Mouse (Mus musculus): ENCODE data around the gene Myo6. TPM values are rescaled to one million over a fixed set of nuclear protein-coding genes. Genes with fewer than 3 reads are reported as not detected.

Gene Myo6
- 44.6 and 66.6 TPM in 2 replicates for total RNA-seq (2014; rRNA removed)
- polyA plus RNA-seq (2015; fragmentation: Nextera tagmentation; extraction: Ambion mirVana): 24.6 and 25.5 TPM in 2 replicates

GRCm38 (mm10) chr9:80164611-80165474, at the start of gene Myo6:
Myo6 (plus strand) TSS chr9:80165031.
- Histone ChIP-seq H3K27ac (ENCODE audit: low read depth, low read length) (peak within 1 kb of the TSS; percentile 77), H3K4me2 (ENCODE audit: low read depth, low read length, poor library complexity, severe bottlenecking) (peak within 1 kb of the TSS; percentile 74), H3K4me1 (ENCODE audit: insufficient read depth, low read length) (no peaks in the 10 kb centered on the region), H3K4me3 (ENCODE audit: low read depth, low read length) (peak within 1 kb of the TSS; percentile 80), H3K9me3 (ENCODE audit: low read length) (no peaks in the 10 kb centered on the region), H3K9ac (replicated peaks; ENCODE audit: low read length, poor library complexity, severe bottlenecking) (peak within 1 kb of the TSS; percentile 61), H3K36me3 (ENCODE audit: insufficient read depth, low read length) (no peaks in the 10 kb centered on the region), H3K27me3 (ENCODE audit: insufficient read depth, low read length) (no peaks in the 10 kb centered on the region)
- ATAC-seq (ENCODE audit: low FRiP score): peak; percentile 98
- peak; percentile 92 for DNase-seq (ENCODE audit: low spot score)
- no peak for TF ChIP-seq CTCF (IDR thresholded peaks at IDR 0.05)
- 1% methylated on average over 64 of the region's 69 CpGs for WGBS

- H3K9me3 ChIP-seq (ENCODE audit: low read length): no peaks in the 10 kb centered on the region
- ATAC-seq (ENCODE audit: low FRiP score) (no peak), DNase-seq (ENCODE audit: low spot score) (no peak)
- no peak overlapping the region for H3K4me3 ChIP-seq (ENCODE audit: low read depth, low read length)
- H3K4me1 ChIP-seq (ENCODE audit: insufficient read depth, low read length): no peaks in the 10 kb centered on the region
- no peak overlapping the region for H3K4me2 ChIP-seq (ENCODE audit: low read depth, low read length, poor library complexity, severe bottlenecking)
- 88% methylated on average over 10 of the region's 10 CpGs for WGBS
- no peak overlapping the region for H3K9ac ChIP-seq (replicated peaks; ENCODE audit: low read length, poor library complexity, severe bottlenecking)
- H3K36me3 ChIP-seq (ENCODE audit: insufficient read depth, low read length): peaks cover 24% of the 10 kb centered on the region
- H3K27me3 ChIP-seq (ENCODE audit: insufficient read depth, low read length): no peaks in the 10 kb centered on the region
- TF ChIP-seq CTCF (IDR thresholded peaks at IDR 0.05): no peak
- no peak overlapping the region for H3K27ac ChIP-seq (ENCODE audit: low read depth, low read length)
Measured at GRCm38 (mm10) chr9:80145992-80146587, 18.7 kb upstream of the Myo6 start.

- Histone ChIP-seq H3K27ac (ENCODE audit: low read depth, low read length) (no peak overlapping the region), H3K9me3 (ENCODE audit: low read length) (no peaks in the 10 kb centered on the region), H3K4me2 (ENCODE audit: low read depth, low read length, poor library complexity, severe bottlenecking) (no peak overlapping the region), H3K36me3 (ENCODE audit: insufficient read depth, low read length) (peaks cover 8% of the 10 kb centered on the region; the same call in 1 of the 2 replicates), H3K27me3 (ENCODE audit: insufficient read depth, low read length) (no peaks in the 10 kb centered on the region), H3K4me3 (ENCODE audit: low read depth, low read length) (no peak overlapping the region), H3K9ac (replicated peaks; ENCODE audit: low read length, poor library complexity, severe bottlenecking) (no peak overlapping the region), H3K4me1 (ENCODE audit: insufficient read depth, low read length) (no peaks in the 10 kb centered on the region)
- DNase-seq (ENCODE audit: low spot score): no peak
- 89% methylated on average over 5 of the region's 5 CpGs for WGBS
- ATAC-seq (ENCODE audit: low FRiP score): no peak
- TF ChIP-seq CTCF (IDR thresholded peaks at IDR 0.05): no peak
Measured at GRCm38 (mm10) chr9:80149594-80149993, 15.2 kb upstream of the Myo6 start.

GRCm38 (mm10) chr9:80155277-80155676, 9.6 kb upstream of the Myo6 start:
- Histone ChIP-seq H3K27ac (ENCODE audit: low read depth, low read length) (no peak overlapping the region), H3K4me1 (ENCODE audit: insufficient read depth, low read length) (no peaks in the 10 kb centered on the region), H3K9ac (replicated peaks; ENCODE audit: low read length, poor library complexity, severe bottlenecking) (no peak overlapping the region), H3K9me3 (ENCODE audit: low read length) (no peaks in the 10 kb centered on the region), H3K27me3 (ENCODE audit: insufficient read depth, low read length) (no peaks in the 10 kb centered on the region), H3K4me2 (ENCODE audit: low read depth, low read length, poor library complexity, severe bottlenecking) (no peak overlapping the region), H3K4me3 (ENCODE audit: low read depth, low read length) (no peak overlapping the region), H3K36me3 (ENCODE audit: insufficient read depth, low read length) (no peaks in the 10 kb centered on the region)
- no peak for ATAC-seq (ENCODE audit: low FRiP score)
- TF ChIP-seq CTCF (IDR thresholded peaks at IDR 0.05): no peak
- DNase-seq (ENCODE audit: low spot score): peak; percentile 73
- WGBS: 20% methylated on average over 5 of the region's 5 CpGs

GRCm38 (mm10) chr9:80156780-80157179, 8.1 kb upstream of the Myo6 start:
- DNase-seq (ENCODE audit: low spot score): no peak
- WGBS: 91% methylated on average over 5 of the region's 5 CpGs
- ATAC-seq (ENCODE audit: low FRiP score): no peak

More at GRCm38 (mm10) chr9:80156780-80157179, 8.1 kb upstream of the Myo6 start:
- H3K36me3 ChIP-seq (ENCODE audit: insufficient read depth, low read length): no peaks in the 10 kb centered on the region
- no peak for TF ChIP-seq CTCF (IDR thresholded peaks at IDR 0.05)
- no peak overlapping the region for H3K4me3 ChIP-seq (ENCODE audit: low read depth, low read length)
- H3K27me3 ChIP-seq (ENCODE audit: insufficient read depth, low read length): no peaks in the 10 kb centered on the region
- H3K4me1 ChIP-seq (ENCODE audit: insufficient read depth, low read length): no peaks in the 10 kb centered on the region
- H3K27ac ChIP-seq (ENCODE audit: low read depth, low read length): no peak overlapping the region
- no peak overlapping the region for H3K9ac ChIP-seq (replicated peaks; ENCODE audit: low read length, poor library complexity, severe bottlenecking)
- H3K4me2 ChIP-seq (ENCODE audit: low read depth, low read length, poor library complexity, severe bottlenecking): no peak overlapping the region
- no peaks in the 10 kb centered on the region for H3K9me3 ChIP-seq (ENCODE audit: low read length)
